In genomic region chr12:84468701-84469100, GRCm38 (mm10) we compare ENCODE assay signal across 8 mouse cellular contexts. TPM values are rescaled to one million over a fixed set of nuclear protein-coding genes. Genes with fewer than 3 reads are reported as not detected.
DNase-seq lines count a peak whose midpoint lies in the region; ATAC-seq and TF ChIP-seq lines count a peak whose summit lies in the region.
"Had no signal": no experiment of that assay in that cellular context is flagged by ENCODE, and none has a peak within 500 bp of the region (broad histone marks: within the 10 kb centered on the region; RNA-seq: fewer than 3 reads in every experiment).

No protein-coding gene starts in this region.

- DNase-seq in layer of hippocampus, adult 9-10 months (ENCODE audit: low spot score), result peak; percentile 53
- DNase-seq in layer of hippocampus, adult 9-11 months, result no peak
- peak; percentile 52 for DNase-seq in ES-E14 (ENCODE audit: low read depth, low spot score)
- DNase-seq in adipocyte (ENCODE audit: low spot score), result peak; percentile 78
- DNase-seq in right cerebral cortex, postnatal 25 days, result no peak
- no peak for DNase-seq in kidney, adult 18-20 months
- DNase-seq: liver, embryonic 13.5 days had no signal

- peak; percentile 63; the same call in 1 of the 2 replicates for ATAC-seq in megakaryocyte, adult 5-6 weeks (ENCODE audit: poor library complexity, severe bottlenecking)

- in situ Hi-C loops in ES-E14 (cut with MboI; ENCODE audit: low sequenced_read_pairs in 2 of 2, unreplicated experiment in 2 of 2), result no loop called here

- no peaks in the 10 kb centered on the region for H3K9me3 ChIP-seq in ES-E14 (ENCODE audit: control insufficient read depth, insufficient read depth, low read depth, low read length)
- H3K9me3 ChIP-seq: liver, embryonic 13.5 days had no signal

- no peak overlapping the region for H3K9ac ChIP-seq in ES-E14 (ENCODE audit: insufficient read depth, low read depth, low read length, poor library complexity, severe bottlenecking)
- H3K9ac ChIP-seq: liver, embryonic 13.5 days had no signal

- H3K27ac ChIP-seq in ES-E14 (ENCODE audit: insufficient read depth, low read depth, low read length, poor library complexity, severe bottlenecking), result no peak overlapping the region
- H3K27ac ChIP-seq: liver, embryonic 13.5 days had no signal

- H3K4me3 ChIP-seq in ES-E14 (ENCODE audit: insufficient read depth in 1 of 2, low read depth in 1 of 2, low read length in 2 of 2, poor library complexity in 1 of 2, severe bottlenecking in 1 of 2), result no peak overlapping the region
- H3K4me3 ChIP-seq: liver, embryonic 13.5 days had no signal

- H3K36me3 ChIP-seq in ES-E14 (ENCODE audit: control insufficient read depth, insufficient read depth, low read length, poor library complexity, severe bottlenecking), result peaks cover 9% of the 10 kb centered on the region

- H3K4me1 ChIP-seq in ES-E14 (ENCODE audit: control insufficient read depth in 2 of 2, insufficient read depth in 2 of 2, low read length in 2 of 2, poor library complexity in 1 of 2), result no peaks in the 10 kb centered on the region
- H3K4me1 ChIP-seq: liver, embryonic 13.5 days had no signal

TF ChIP-seq in ES-E14, 5 proteins besides CTCF, POLR2A, EP300 and RAD21:
- TF ChIP-seq HCFC1 (IDR thresholded peaks at IDR 0.05; ENCODE audit: borderline replicate concordance, insufficient read depth, low read length) (no peak), ZNF384 (IDR thresholded peaks at IDR 0.05; ENCODE audit: low read depth, low read length) (peak; percentile 63), ZC3H11A (IDR thresholded peaks at IDR 0.05; ENCODE audit: borderline replicate concordance, low read depth, low read length) (no peak)

RNA-seq across cellular contexts. Expression of gene Lin52, which starts 17.5 kb away (rescaled TPM):
- total RNA-seq in ES-E14 (2012; rRNA removed), result 10.5 and 13.0 TPM in 2 replicates
- 12.5 and 14.9 TPM in 2 replicates for total RNA-seq in megakaryocyte, adult 5-6 weeks (2015)
- 10.7 and 21.3 TPM in 2 replicates for total RNA-seq in megakaryocyte, adult 5-6 weeks (2017)

RNA-seq across cellular contexts. Expression of gene Aldh6a1, which starts 17.9 kb away (rescaled TPM):
- total RNA-seq in ES-E14 (2012; rRNA removed), result 11.4 and 11.9 TPM in 2 replicates
- 8.6 and 9.3 TPM in 2 replicates for total RNA-seq in megakaryocyte, adult 5-6 weeks (2015)
- 4.3 and 5.9 TPM in 2 replicates for total RNA-seq in megakaryocyte, adult 5-6 weeks (2017)

RNA-seq across cellular contexts. Expression of gene Rnf113a2, which starts 51.7 kb away (rescaled TPM):
- total RNA-seq in ES-E14 (2012; rRNA removed), result 15.5 and 20.8 TPM in 2 replicates
- total RNA-seq in megakaryocyte, adult 5-6 weeks (2015), result 27.5 and 30.5 TPM in 2 replicates
- total RNA-seq in megakaryocyte, adult 5-6 weeks (2017), result 31.2 and 32.2 TPM in 2 replicates

RNA-seq across cellular contexts. Expression of gene Bbof1, which starts 59.8 kb away (rescaled TPM):
- 0.63 and 1.2 TPM in 2 replicates for total RNA-seq in ES-E14 (2012; rRNA removed)
- total RNA-seq in megakaryocyte, adult 5-6 weeks (2015), result 0.36 and 1.1 TPM in 2 replicates
- total RNA-seq in megakaryocyte, adult 5-6 weeks (2017), result 1.5 and 2.3 TPM in 2 replicates

RNA-seq across cellular contexts. Expression of gene Entpd5, which starts 59.9 kb away (rescaled TPM):
- 6.4 and 6.9 TPM in 2 replicates for total RNA-seq in ES-E14 (2012; rRNA removed)
- 8.8 and 11.0 TPM in 2 replicates for total RNA-seq in megakaryocyte, adult 5-6 weeks (2015)
- total RNA-seq in megakaryocyte, adult 5-6 weeks (2017), result 10.5 and 11.2 TPM in 2 replicates

Comparison
In these comparisons a context has a peak if more than half of its experiments do, and no peak if none do; other contexts are left out.
1. DNase-seq: peak in layer of hippocampus, adult 9-10 months (single experiment), ES-E14 (single experiment) and adipocyte (single experiment); none in layer of hippocampus, adult 9-11 months (single experiment), right cerebral cortex, postnatal 25 days (single experiment) and kidney, adult 18-20 months (single experiment).